Mouse (Mus musculus) lung, adult 10 weeks (tissue): ENCODE measurements around the gene Ncam2. TPM values are rescaled to one million over a fixed set of nuclear protein-coding genes. Genes with fewer than 3 reads are reported as not detected.

Experiments used
- polyA plus RNA-seq: library from polyadenylated mRNA; stranded (reverse); fragments of 350-450 nt; fragmentation: Illumina TruSeq; extraction: RNeasy Lipid Tissue Mini Kit (QIAGEN cat#74804); gene quantifications from one replicate; pipeline ENCODE4 v1.2.3, GENCODE M21; 2014; ENCODE audit warnings: low read depth, low replicate concordance; ENCODE audit not compliant: insufficient read depth

Ncam2 gene
- polyA plus RNA-seq: 0.04 TPM

GRCm38 (mm10) chr16:81200201-81201071 lies at the start of gene Ncam2:
Gene Ncam2 (plus strand): TSS chr16:81200697.

